Mouse (Mus musculus) heart, postnatal 4 days (tissue): Measurements from ENCODE around the gene Shc4. TPM values are rescaled to one million over a fixed set of nuclear protein-coding genes. Genes with fewer than 3 reads are reported as not detected.

Experiments
- DNase-seq: peaks from one replicate; pipeline ENCODE4 v3.0.0; 2021
- total RNA-seq, 2 experiments: library from RNA; stranded (reverse); gene quantifications; 2 replicates each; pipeline ENCODE4 v1.2.3; 2021

Gene Shc4
- total RNA-seq, 2 experiments from 2014 or later, result 0.74 to 1.0 TPM

- DNase-seq, result no peak
These were observed 39.1 kb downstream of the Shc4 start for GRCm38 (mm10) chr2:125684559-125685440.

DNA sequence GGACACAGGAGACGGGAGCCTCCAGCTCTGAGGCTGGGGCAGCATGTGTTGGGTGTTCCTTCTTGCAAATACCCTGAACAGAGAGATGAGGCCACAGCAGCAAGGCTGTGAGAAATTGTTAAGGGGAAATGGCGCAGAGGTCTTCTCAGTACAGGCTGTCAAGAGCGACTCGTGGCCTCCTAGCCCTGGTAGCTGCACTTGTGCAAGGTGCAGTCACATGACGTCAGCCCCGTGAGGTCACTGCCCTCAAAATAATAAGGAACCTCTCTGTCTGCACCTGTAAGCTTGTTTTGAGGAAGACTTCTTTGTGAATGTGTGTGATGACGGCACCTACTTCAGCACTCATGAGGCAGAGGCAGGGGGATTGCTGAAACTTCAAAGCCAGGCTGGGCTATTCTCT is 40.1 kb downstream of the Shc4 start:
- DNase-seq, result no peak

GRCm38 (mm10) chr2:125681811-125682210 is 42.1 kb downstream of the Shc4 start:
- no peak for DNase-seq

- DNase-seq, result peak; percentile 80
These were observed 50.9 kb downstream of the Shc4 start, which contains the start of gene Eid1 for GRCm38 (mm10) chr2:125672957-125673631. Gene Eid1, plus strand, starts transcription at chr2:125673095.

GRCm38 (mm10) chr2:125672568-125672956 is 51.4 kb downstream of the Shc4 start:
- DNase-seq, result no peak

GRCm38 (mm10) chr2:125670846-125671245 is 53.1 kb downstream of the Shc4 start:
- no peak for DNase-seq

GRCm38 (mm10) chr2:125667721-125668120 is 56.2 kb downstream of the Shc4 start:
- DNase-seq, result no peak

DNA sequence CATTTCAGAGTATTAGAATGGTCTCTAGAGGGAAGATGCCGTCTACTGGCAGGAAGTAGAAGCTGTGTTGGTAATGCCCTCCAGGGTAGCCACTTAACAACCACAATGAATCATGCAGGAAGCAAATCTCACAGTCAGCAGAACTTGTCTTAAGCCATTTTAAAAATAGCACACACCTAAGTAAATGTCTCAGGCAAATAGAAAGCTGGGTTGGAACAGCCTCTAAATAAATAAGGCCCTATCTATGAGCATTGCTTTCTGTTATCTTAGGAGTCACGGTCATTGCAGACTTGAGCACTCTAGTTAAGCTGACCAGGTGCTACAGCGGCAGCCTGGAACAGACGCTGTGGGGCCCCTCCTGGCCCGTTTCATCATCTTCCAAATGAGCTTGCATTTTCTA is 56.8 kb downstream of the Shc4 start:
- no peak for DNase-seq

DNA sequence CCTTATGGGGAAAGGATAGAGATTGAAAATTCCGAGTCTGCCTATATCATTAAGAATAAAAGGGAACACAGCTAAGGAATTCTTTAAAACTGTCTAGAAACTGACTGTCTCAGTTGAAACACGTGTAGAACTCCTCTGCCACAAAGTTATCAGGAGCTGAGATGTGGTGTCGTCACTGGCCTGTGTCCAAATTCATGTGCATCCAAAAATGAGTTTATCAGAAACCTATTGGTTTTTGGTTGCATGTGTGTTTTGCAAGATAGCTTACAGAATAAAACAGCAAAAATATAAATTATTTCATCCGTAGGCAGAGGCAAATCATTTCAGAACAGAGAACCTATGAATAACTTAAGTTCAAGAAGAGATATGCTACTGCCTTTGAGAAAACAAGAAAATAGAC is 57.3 kb downstream of the Shc4 start:
- DNase-seq, result no peak

GRCm38 (mm10) chr2:125665909-125666308 is 58.0 kb downstream of the Shc4 start:
- no peak for DNase-seq

DNA sequence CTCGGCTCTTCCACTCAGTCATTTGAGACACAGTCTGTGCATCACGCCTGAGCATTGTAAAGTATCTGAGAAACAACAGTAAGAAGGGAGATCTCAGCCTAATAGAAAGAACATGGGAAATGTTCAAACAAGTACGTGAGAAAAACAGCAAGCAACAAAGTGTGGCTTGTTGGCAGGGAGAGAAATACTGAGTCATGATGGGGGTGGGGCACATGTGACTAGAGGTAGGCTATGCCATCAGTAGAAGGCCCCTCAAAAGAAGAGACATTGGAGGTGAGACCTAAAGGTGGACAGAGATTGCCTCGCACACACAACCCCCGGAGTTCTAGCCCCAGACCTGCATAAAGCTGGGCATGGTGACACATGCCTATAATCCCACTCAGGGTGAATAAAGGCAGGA is 58.7 kb downstream of the Shc4 start:
- no peak for DNase-seq

- no peak for DNase-seq
These were observed 61.4 kb downstream of the Shc4 start for GRCm38 (mm10) chr2:125662517-125662916.

- no peak for DNase-seq
These were observed 62.8 kb downstream of the Shc4 start for GRCm38 (mm10) chr2:125661156-125661555.

DNA sequence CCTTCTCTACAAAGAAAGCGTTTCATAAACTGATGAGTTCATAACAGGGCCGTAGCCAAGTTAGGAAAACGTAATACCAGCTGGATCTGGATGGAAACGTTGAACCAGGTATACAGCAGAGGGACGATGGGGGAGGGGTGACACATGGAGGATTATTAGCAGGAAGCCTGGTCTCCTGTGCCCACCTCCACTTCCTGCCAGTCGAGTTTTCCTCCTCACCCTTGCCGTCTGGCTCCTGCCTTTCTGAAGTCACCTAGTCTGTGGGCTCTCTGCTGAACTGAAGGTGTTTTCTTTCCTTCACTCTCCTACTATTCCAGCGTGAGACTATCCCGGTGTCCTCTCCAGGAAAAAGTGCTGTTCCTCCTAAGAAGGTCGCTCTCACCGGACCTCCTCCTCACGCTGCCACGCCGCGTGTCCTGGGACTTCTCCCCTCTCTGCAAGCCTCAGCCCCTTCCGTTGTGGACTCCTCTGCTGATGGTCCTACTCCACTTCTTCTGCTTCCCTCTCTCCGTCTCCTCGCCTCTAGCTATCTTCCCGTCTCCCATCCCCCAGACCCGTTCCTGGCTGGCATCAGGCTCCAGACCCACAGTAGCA is 63.3 kb downstream of the Shc4 start:
- DNase-seq, result peak; percentile 23

- peak; percentile 80 for DNase-seq
These were observed 64.0 kb downstream of the Shc4 start for GRCm38 (mm10) chr2:125659823-125660536.

DNA sequence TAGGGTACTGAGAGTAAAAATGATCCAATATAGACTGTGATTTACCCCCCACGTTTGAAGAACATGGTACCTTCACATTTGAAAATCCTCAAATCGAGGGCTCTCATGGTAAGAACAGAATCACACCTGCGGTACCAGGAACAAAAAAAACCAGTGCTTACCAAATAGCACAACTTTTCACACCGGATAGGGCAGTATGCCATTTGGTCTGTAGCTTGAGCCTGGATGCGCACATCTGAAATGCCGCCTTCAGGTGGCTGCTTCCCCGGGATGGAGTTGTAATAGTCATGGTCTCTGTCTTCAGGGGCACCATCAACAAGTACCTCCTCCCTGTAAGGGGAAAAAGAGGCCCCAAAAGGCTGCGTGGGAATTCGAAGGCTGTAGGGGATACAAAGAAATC is 68.6 kb downstream of the Shc4 start:
- no peak for DNase-seq

GRCm38 (mm10) chr2:125653286-125653685 is 70.7 kb downstream of the Shc4 start:
- DNase-seq, result no peak

GRCm38 (mm10) chr2:125651563-125651962 is 72.4 kb downstream of the Shc4 start:
- no peak for DNase-seq

DNA sequence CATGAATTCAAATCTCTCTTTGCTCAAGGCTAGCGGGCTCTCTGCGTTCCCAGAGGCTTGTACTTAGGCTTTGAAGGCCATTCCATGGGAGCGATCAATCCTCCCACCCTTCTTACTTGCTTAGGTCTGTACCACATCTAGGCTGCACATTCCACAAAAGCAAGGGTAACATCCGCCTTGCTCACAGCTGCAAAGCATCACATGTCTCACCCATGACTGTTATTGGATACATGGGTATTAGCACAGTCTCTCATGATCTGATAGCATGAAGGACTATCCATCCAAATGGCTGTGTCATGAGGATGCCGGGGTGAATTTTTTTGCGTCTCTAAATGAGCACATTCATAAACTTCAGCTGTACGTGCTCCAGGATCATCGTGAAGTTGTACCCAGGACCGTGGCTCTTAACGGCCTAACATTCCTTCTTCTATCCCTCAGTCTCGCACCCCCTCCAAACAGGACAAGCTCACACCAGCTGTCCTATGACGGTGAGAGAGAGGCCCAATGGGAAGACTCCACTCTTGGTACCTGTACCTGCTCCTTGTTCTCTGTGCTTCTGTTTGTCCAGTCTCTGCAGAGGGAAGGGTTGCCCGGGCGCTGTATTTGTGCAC is 73.1 kb downstream of the Shc4 start:
- DNase-seq, result no peak

GRCm38 (mm10) chr2:125650038-125650437 is 73.9 kb downstream of the Shc4 start:
- no peak for DNase-seq

DNA sequence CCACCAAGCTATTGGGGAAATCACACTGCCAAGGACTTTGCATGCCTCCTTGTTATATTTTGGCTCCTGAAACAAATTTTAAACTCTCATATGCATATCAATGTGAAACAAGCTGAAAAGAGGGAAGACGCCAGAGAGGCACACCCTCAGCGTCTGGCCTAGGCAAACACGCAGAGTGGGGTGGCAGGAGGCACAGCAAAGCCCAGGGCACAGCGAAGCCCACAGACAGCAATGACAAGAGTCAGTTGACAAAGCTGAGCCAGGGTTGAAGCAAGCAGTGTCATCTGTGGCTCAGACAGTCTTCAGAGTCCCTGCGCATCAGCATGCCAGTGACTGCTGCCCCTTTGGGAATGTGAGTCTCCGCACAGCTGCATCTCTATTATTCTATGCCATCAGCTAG is 79.0 kb downstream of the Shc4 start:
- no peak for DNase-seq

DNA sequence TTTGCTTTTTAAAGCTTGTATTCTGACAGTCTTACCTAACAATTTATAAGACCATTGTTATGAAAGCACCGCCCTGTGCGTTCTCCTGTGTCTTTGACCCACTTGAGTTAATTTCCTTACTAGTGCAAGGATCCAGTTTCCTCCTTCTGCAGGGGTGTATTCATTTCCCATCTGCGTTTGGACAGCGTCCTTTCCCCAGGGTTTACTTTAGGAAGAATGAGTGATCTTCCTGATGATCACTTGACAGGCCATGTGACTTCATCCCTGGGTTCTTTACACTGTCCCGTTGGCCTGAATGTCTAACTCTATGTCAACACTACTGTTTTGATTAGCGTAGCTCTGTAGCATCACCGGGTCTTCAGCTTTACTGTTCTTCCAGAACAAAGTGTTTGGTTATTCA is 86.6 kb downstream of the Shc4 start:
- no peak for DNase-seq
